Mouse (Mus musculus) kidney, embryonic 14.5 days (tissue): ENCODE results near the gene Ankrd9. TPM values are rescaled to one million over a fixed set of nuclear protein-coding genes. Genes with fewer than 3 reads are reported as not detected.

Experiments
- ATAC-seq: fragments of 200-750 bp; cut with Nextera tagmentation; 2 replicates; pipeline ENCODE4 v1.8.0; 2017; ENCODE audit warnings: moderate number of reproducible peaks, mild to moderate bottlenecking, moderate TSS enrichment, moderate library complexity; ENCODE audit not compliant: low FRiP score, low TSS enrichment
- H3K27ac ChIP-seq: fragments of 300-500 bp; sonication (generic); 2 replicates; pipeline ENCODE4 v1.5.1; 2014; ENCODE audit warnings: low read depth, mild to moderate bottlenecking, low read length, moderate library complexity, mixed read lengths
- H3K27me3 ChIP-seq: fragments of 300-500 bp; sonication (generic); 2 replicates; pipeline ENCODE4 v1.6.1; 2014; ENCODE audit warnings: mild to moderate bottlenecking, low read length; ENCODE audit not compliant: control insufficient read depth, insufficient read depth
- H3K36me3 ChIP-seq: fragments of 300-500 bp; sonication (generic); 2 replicates; pipeline ENCODE4 v1.6.1; 2014; ENCODE audit warnings: low read length, mixed read lengths; ENCODE audit not compliant: control insufficient read depth, insufficient read depth
- H3K4me1 ChIP-seq: fragments of 300-500 bp; sonication (generic); 2 replicates; pipeline ENCODE4 v1.6.1; 2014; ENCODE audit warnings: low read length, mixed read lengths; ENCODE audit not compliant: control insufficient read depth, insufficient read depth
- H3K4me2 ChIP-seq: fragments of 300-500 bp; sonication (generic); replicated peaks from 2 replicates; pipeline ENCODE4 v1.6.1; 2014; ENCODE audit warnings: low read depth, mild to moderate bottlenecking, low read length
- H3K4me3 ChIP-seq: fragments of 300-500 bp; sonication (generic); 2 replicates; pipeline ENCODE4 v1.5.1; 2014; ENCODE audit warnings: mild to moderate bottlenecking, low read length
- H3K9ac ChIP-seq: fragments of 300-500 bp; sonication (generic); 2 replicates; pipeline ENCODE4 v1.6.1; 2014; ENCODE audit warnings: low read depth, mild to moderate bottlenecking, low read length, moderate library complexity
- H3K9me3 ChIP-seq: fragments of 300-500 bp; sonication (generic); 2 replicates; pipeline ENCODE4 v1.6.1; 2016; ENCODE audit warnings: low read length; ENCODE audit not compliant: control insufficient read depth
- WGBS: fragments of 180-500 bp; shearing (Covaris S2); extraction: QIAGEN DNeasy Blood & Tissue Kit; methylation state at CpG from one replicate; pipeline ENCODE4 v1.1.7; 2014; 5-methylcytosine and 5-hydroxymethylcytosine counted together
- polyA plus RNA-seq: library from polyadenylated mRNA; unstranded; fragments of >200 nt; fragmentation: Nextera tagmentation; extraction: Ambion mirVana; gene quantifications from 2 replicates; pipeline ENCODE4 v1.2.1, GENCODE M21; 2014

The Ankrd9 gene
- polyA plus RNA-seq, 1 experiment from 2014 or later: 12.4 TPM

- ATAC-seq: no peak
- no peak overlapping the region for H3K27ac ChIP-seq
- no peak overlapping the region for H3K4me2 ChIP-seq
- no peaks in the 10 kb centered on the region for H3K9me3 ChIP-seq
- no peak overlapping the region for H3K4me3 ChIP-seq
- no peaks in the 10 kb centered on the region for H3K27me3 ChIP-seq
- peaks cover 12% of the 10 kb centered on the region; the same call in 1 of the 2 replicates for H3K4me1 ChIP-seq
- no peak overlapping the region for H3K9ac ChIP-seq
- H3K36me3 ChIP-seq: peaks cover 19% of the 10 kb centered on the region; the same call in 1 of the 2 replicates
- WGBS: 94% methylated on average over 5 of the region's 5 CpGs
These were observed 3.5 kb downstream of the Ankrd9 start for GRCm38 (mm10) chr12:110975385-110975784.

DNA sequence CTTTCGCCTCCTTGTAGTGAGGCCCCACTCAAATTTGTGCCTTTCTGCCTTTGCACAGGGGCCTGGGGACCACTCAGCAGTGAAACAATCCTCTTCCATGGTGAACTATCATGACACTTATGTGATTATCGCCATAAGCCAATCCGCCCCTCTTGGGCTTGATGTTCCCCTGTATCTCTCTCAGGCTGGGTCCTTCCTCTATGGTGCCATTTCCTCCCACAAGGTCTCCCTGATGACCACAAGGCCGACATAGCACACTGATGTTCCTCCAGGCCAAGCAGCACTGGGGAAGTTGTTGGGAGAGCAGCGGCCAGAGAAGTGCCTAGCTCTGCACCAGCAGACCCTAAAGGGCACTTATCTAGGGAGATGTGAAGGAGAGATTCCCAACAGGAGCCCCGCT lies 4.1 kb downstream of the Ankrd9 start:
- Histone ChIP-seq H3K36me3 (peaks cover 22% of the 10 kb centered on the region; the same call in 1 of the 2 replicates), H3K4me3 (no peak overlapping the region), H3K27me3 (no peaks in the 10 kb centered on the region), H3K27ac (no peak overlapping the region), H3K9me3 (no peaks in the 10 kb centered on the region), H3K9ac (no peak overlapping the region), H3K4me1 (peaks cover 12% of the 10 kb centered on the region; the same call in 1 of the 2 replicates), H3K4me2 (no peak overlapping the region)
- WGBS: 91% methylated on average over 6 of the region's 6 CpGs
- ATAC-seq: no peak

GRCm38 (mm10) chr12:110974295-110974694 lies 4.5 kb downstream of the Ankrd9 start:
- Histone ChIP-seq H3K9ac (no peak overlapping the region), H3K4me3 (no peak overlapping the region), H3K27me3 (no peaks in the 10 kb centered on the region), H3K27ac (no peak overlapping the region), H3K9me3 (no peaks in the 10 kb centered on the region), H3K4me2 (no peak overlapping the region), H3K36me3 (peaks cover 25% of the 10 kb centered on the region; the same call in 1 of the 2 replicates), H3K4me1 (peaks cover 10% of the 10 kb centered on the region; the same call in 1 of the 2 replicates)
- 91% methylated on average over 7 of the region's 7 CpGs for WGBS
- no peak for ATAC-seq

- H3K4me3 ChIP-seq: no peak overlapping the region
- peaks cover 10% of the 10 kb centered on the region; the same call in 1 of the 2 replicates for H3K4me1 ChIP-seq
- H3K9ac ChIP-seq: no peak overlapping the region
- H3K36me3 ChIP-seq: peaks cover 30% of the 10 kb centered on the region; the same call in 1 of the 2 replicates
- no peaks in the 10 kb centered on the region for H3K27me3 ChIP-seq
- WGBS: 92% methylated on average over 4 of the region's 4 CpGs
- no peak overlapping the region for H3K4me2 ChIP-seq
- H3K9me3 ChIP-seq: no peaks in the 10 kb centered on the region
- H3K27ac ChIP-seq: no peak overlapping the region
- ATAC-seq: no peak
These were observed 5.0 kb downstream of the Ankrd9 start for GRCm38 (mm10) chr12:110973829-110974228.

DNA sequence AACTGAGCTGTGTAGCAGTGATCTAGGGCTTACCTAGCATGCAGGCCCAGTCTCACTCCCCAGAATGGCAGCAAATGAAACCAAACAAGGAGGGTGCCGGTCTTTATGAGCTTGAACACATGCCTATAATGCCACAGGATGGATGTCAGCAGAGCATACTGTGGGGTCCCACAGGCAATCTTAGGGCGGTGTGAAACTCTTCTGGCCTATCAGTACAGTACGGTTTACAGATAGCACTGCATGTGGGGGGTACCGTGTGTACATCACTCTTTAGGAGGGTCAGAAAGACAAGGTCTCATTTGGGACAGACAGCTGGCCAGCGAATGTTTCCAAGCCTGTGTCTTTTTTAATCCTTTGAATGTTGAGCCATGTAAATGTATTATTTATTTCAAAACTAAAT lies 6.9 kb downstream of the Ankrd9 start:
- no peaks in the 10 kb centered on the region for H3K4me1 ChIP-seq
- no peak for ATAC-seq
- no peak overlapping the region for H3K4me3 ChIP-seq
- WGBS: 92% methylated on average over 5 of the region's 5 CpGs
- H3K9me3 ChIP-seq: no peaks in the 10 kb centered on the region
- no peaks in the 10 kb centered on the region for H3K27me3 ChIP-seq
- peaks cover 31% of the 10 kb centered on the region; the same call in 1 of the 2 replicates for H3K36me3 ChIP-seq
- no peak overlapping the region for H3K9ac ChIP-seq
- no peak overlapping the region for H3K4me2 ChIP-seq
- H3K27ac ChIP-seq: no peak overlapping the region

DNA sequence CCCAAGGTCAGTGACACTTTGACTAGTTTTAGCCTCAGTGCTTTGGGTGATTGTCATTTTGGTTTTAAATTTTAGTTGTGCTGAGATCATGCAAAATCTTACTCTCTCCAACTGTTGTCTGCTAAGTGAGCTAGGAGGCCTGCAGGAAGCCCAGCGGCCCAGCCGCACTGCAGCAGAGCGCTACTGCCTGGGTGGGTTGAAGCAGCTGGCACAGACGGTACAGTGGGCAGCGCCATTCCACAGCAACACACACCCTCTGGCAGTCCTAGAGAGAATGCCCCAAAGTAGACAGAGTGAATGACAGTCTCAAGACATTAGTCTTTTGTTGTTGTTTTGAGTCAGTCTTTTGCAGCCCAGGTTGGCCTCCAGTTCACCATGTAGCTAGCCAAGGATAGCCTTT lies 8.4 kb downstream of the Ankrd9 start:
- H3K27ac ChIP-seq: no peak overlapping the region
- H3K4me2 ChIP-seq: no peak overlapping the region
- ATAC-seq: no peak
- no peaks in the 10 kb centered on the region for H3K9me3 ChIP-seq
- 97% methylated on average over 5 of the region's 5 CpGs for WGBS
- H3K36me3 ChIP-seq: peaks cover 20% of the 10 kb centered on the region; the same call in 1 of the 2 replicates
- no peaks in the 10 kb centered on the region for H3K4me1 ChIP-seq
- no peak overlapping the region for H3K4me3 ChIP-seq
- H3K27me3 ChIP-seq: no peaks in the 10 kb centered on the region
- H3K9ac ChIP-seq: no peak overlapping the region

- 94% methylated on average over 2 of the region's 2 CpGs for WGBS
- Histone ChIP-seq H3K4me1 (no peaks in the 10 kb centered on the region), H3K9ac (no peak overlapping the region), H3K36me3 (peaks cover 14% of the 10 kb centered on the region; the same call in 1 of the 2 replicates), H3K27ac (no peak overlapping the region), H3K4me3 (no peak overlapping the region), H3K27me3 (no peaks in the 10 kb centered on the region), H3K4me2 (no peak overlapping the region), H3K9me3 (no peaks in the 10 kb centered on the region)
- ATAC-seq: no peak
These were observed 11.7 kb downstream of the Ankrd9 start for GRCm38 (mm10) chr12:110967146-110967545.

- H3K36me3 ChIP-seq: peaks cover 14% of the 10 kb centered on the region; the same call in 1 of the 2 replicates
- no peak overlapping the region for H3K4me2 ChIP-seq
- no peak overlapping the region for H3K27ac ChIP-seq
- no peaks in the 10 kb centered on the region for H3K27me3 ChIP-seq
- WGBS: 76% methylated on average over 4 of the region's 4 CpGs
- no peak for ATAC-seq
- no peak overlapping the region for H3K9ac ChIP-seq
- H3K4me1 ChIP-seq: no peaks in the 10 kb centered on the region
- H3K4me3 ChIP-seq: no peak overlapping the region
- H3K9me3 ChIP-seq: no peaks in the 10 kb centered on the region
These were observed 12.8 kb downstream of the Ankrd9 start for GRCm38 (mm10) chr12:110966079-110966478.

- Histone ChIP-seq H3K27ac (no peak overlapping the region), H3K4me2 (no peak overlapping the region), H3K4me3 (no peak overlapping the region), H3K27me3 (no peaks in the 10 kb centered on the region), H3K4me1 (no peaks in the 10 kb centered on the region), H3K9ac (no peak overlapping the region), H3K36me3 (peaks cover 14% of the 10 kb centered on the region; the same call in 1 of the 2 replicates), H3K9me3 (no peaks in the 10 kb centered on the region)
- 78% methylated on average over 3 of the region's 3 CpGs for WGBS
- ATAC-seq: no peak
These were observed 13.3 kb downstream of the Ankrd9 start for GRCm38 (mm10) chr12:110965500-110965899.
